Mouse (Mus musculus) thymus, adult 18-20 months (tissue): ENCODE data around the gene Muc1.

Source experiments
- DNase-seq, 2 experiments: peaks; one replicate each; pipeline ENCODE4 v3.0.0; 2022; ENCODE audit warnings: mixed read lengths in 2 of 2

Gene Muc1

DNA sequence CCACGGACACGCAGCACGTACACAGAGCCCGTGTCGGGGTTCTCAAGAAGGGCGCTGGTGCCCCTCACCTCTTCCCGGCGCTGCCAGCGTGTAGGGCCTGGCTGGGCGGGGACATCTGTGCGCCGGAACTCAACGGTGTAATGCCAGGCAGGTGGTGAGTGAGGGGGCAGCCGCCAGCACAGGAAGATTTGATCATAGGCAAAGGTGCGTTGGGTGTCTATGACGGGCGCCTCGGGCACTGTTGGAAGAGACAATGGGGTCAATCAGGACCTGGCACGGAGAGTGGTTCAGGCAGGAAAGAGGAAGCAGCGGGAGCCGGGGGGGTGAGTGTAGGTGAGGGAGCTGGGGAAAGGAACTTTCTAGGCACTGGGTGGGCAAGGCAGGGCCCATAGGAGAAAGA lies 8.8 kb downstream of the Muc1 start:
- DNase-seq = no peak

DNA sequence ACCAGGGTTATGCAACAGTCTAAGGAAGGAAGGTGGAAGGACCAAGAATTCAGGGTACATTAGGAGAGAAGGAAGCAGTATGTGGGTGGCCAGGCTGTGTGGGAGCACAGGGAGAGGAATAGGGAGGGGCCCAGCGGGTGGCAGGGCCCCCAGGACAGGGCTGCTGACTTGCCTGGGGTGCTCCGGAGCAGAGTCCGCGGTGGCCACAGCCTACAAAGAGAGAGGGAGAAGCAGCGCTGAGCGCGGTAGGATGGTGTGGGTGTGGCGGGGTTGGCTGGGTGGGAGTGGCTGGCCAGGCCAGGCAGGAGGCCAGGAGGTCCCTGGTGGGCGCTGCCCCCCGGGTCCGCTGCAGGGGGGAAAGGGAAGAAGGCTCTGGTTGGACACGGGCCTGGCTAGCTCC lies 9.6 kb downstream of the Muc1 start:
- DNase-seq = no peak

DNA sequence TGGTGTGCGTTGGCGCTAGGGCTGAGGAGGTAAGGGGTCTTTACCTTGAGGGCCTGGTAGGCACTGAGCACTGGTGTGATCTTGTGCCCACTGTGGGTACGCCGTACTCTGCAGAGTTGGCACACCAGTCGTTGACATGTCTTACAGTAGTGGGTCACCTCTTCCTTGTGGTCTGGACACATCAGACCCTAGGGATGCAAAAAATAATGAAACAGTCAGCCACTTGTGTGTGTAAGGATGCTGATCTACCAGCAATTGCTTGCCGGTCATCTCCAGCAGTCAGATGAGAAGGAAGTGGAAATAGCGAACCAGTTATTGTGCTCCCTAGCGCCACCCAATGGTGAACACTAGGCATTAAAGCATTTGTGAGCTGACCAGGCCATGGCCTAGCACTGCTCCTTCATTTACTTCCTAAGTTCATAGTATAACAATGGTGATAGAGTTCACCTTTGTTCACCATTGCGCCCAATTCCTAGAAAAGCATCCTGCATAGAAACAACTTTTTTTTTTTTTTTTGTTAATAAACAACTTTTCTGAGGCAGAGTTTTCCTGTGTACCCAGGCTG lies 13.6 kb downstream of the Muc1 start:
- DNase-seq = no peak

DNA sequence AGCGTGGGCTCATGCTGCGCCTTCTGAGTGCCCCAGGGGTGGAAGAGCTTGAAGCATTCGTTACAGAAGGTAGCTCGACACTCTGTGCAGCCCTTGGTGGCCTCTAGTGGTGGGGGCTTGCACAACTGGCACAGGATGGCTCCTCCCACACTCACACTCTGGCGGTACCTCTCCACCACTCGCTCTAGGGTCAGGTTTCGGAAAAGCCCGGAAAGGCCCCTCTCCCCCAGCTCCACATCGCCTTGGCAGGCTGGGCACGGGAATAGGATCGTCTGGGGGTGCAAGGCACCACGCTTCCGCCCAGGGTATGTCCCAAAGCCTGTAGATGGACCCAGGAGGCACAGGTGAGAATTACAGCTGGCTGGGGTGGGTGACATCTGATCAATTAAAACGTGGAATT lies 14.8 kb downstream of the Muc1 start:
- DNase-seq = peak; percentile 67 to 77

DNA sequence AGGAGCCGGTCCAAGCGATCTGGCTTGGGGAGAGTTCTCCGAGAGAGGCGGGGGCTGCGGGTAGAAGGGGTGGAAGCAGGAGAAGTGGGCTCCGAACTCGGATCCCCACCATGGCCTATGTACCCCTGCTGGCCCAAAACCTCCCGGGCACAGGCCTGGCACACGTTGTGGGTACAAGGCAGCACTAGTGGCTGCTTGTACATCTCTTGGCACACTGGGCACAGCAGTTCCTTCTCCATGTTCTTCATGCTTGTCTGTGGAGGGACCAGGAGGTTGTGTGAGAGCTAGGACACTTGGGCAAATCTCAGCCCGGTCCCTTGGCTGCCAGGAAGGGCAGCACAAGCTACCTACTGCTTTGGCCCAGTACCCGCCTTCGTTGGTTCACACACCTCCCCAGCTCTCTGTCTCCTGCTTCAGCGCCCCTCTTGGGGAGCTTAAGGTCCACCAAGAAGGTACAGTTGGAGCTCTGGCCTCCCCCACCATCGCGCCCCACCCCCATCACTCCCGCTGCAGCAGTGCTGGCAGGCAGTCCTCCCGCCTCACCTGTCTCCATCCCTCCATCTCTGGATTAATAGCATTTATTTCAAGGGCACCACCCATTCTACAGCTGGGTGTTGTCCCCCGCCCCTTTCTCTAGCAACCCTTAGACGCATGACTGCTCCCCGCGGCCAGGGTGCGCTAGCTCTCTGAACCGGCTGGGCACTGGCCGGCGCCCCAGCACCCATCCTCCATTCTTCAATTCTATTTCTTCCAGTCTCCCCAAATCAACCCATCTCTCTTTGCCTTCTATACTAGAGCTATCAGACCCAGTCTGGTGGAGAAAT lies 15.5 kb downstream of the Muc1 start:
- DNase-seq = no peak

DNA sequence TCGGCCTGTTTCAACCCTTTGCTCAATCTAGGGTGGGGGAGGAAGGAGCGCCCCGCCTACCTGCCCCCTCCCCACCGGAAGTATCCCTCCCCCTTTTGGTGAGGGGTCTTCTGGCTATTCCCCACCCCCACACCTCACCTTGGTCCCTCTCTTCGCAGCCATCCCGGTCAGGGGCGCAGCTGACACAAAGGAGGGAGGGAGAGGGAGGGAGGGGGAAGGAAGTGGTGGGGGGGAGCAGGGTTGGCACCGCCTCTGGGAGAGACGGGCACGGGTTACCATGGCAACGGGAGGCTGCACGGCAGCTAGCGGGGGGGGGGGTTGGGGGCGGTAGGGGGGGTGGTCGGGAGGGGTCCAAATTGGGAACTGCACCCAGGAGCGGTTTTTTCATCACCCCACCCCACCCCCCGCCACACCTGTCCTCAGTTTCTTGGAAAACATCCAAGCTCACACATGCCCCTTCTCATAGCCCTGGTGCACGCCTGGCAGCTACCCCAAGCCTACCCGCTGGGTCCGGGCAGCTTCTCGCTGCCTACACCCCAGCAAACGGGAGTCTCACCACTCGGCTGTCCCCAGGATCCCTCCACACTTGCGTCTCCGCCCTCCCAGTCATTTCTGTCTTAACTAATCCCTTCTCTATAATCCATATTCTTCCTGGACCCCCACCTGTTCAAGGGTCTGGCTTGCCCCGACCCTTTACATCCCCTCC lies 16.3 kb downstream of the Muc1 start:
- DNase-seq = peak; percentile 32 to 56

DNA sequence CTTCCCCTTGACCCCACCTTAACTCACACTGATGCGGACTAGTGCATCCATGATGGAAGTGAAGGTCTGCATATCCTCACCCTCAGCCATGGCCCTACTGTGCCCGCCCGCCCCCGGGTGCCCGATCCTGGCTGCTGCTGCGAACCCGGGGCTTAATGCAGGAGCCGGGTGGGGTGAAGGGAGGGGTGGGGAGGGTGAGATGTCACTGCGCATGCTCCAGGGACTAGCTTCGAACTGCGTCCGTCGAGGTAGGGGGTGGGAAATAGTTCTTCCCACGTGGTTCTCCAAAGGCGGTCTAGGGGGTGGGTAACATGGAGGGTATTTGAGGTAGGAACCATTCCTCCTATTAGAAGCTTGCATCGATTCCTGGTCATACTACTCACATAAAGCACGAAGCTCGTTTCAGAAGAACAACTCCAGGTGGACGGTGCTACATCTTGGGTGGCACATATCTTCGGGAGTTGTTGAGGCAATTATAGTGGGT lies 16.9 kb downstream of the Muc1 start, which contains the start of gene Krtcap2:
Gene Krtcap2 (plus strand): TSS at position 279 of the 484 bp plus-strand sequence.
- DNase-seq = peak in 1 of 2 experiments; percentile 47

DNA sequence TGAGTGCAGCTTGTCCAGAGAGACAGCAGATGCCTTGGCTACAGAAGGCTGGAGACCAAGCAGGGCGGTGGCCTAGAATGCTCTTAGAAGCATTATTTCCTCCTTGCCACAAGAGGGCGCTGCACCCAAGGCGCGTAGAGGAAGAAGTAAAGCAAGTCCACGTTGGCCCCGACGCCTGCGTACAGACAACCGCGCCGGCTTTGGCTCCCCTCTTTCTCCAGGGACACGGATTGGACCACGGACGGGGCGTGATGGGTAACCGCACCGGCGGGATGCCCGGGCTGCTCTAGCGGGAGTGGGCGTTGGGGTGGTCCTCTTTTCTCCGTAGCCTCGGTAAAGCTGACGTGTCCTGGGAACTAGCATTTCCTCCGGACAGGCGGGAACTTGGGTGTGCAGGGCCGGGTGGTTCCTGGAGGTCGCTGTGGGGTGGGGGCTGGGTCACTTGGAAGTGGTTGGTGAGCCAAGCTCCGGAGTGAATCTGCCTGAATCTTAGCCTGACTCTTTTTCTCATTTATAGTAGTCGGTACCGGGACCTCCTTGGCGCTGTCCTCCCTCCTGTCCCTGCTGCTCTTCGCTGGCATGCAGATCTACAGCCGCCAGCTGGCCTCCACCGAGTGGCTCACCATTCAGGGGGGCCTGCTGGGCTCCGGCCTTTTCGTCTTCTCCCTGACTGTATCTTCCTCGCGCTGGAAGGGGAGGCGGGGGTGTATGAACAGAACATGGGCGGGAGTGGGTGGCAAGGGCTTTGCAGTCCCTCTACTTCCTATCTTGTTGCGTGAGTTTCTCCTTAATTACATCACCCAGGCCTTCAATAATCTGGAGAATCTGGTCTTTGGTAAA lies 17.6 kb downstream of the Muc1 start, which contains the start of gene Trim46:
Gene Trim46 (minus strand): TSS at position 49 of the 840 bp plus-strand sequence.
- peak; percentile 73 to 75 for DNase-seq

DNA sequence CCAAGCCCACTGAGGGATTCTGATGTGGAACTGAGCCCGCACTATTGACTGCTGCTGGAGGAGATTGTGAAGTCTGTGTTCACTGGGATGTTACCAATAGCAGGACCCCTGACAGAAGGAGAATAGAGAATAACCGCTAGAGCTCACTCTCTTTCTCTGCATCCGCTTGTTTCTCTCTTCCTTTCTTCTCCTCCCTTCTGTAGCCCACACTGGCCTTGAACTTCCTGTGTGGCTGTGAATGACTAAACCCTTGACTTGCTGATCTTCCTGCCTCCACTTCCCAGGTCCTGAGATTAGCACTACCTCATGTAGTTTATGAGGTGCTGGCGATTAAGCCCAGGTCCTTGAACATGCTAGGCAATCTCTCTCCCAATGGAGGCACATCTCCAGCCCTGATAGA lies 18.6 kb downstream of the Muc1 start:
- no peak for DNase-seq

DNA sequence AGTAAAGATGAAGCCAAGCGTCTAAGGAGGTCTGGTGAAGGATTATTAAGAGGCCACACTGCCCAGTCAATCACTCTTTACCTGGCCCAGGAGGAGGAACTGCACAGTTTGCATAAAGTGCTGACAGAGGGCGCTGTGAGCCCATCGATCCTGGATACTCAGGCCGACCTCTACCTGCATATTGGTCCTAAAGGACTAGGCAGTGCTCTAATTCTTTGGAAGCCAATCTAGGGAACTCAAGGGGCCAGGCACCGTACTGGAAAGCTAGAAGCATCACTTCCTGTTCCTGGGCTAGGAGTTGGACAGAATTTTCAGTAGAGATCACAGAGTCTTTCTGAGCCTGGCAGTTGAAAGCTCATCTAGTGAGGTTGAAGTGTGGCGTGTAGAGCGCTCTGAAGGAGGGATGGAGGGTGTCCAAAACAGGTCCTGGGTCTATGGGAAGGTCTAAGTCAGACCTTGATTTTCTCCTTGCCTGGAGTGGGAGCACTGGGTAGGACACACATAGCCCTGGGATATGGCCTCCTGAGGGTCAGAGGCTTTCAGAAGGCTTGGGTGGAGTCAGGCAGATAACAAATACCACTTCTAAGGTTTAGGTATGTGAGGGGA lies 21.7 kb downstream of the Muc1 start:
- peak; percentile 41 to 56 for DNase-seq

DNA sequence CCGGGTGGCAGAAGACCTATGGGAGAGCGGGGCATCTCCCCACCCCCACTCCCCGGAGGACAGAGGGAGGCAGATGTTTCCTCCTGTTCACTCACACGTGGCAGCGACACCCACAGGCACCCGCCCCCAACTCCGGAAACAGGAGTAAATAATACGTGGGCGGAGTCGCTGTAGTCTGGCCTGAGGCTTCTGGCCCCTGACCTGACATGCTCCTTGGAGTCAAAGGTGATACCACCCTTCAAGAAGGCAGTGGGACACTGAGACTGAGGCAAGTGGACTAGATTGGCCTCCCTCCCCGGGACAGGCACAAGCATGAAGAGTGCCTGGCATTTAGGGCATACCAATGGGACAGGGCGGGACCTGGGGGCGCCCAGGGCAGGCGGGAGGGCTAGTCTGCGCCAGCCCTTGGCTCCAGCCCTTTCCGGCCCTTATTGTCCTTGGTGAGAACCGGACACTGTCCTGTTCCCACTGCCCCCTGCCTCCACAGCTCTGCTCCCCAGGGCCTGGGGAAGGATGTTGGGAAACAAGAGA lies 22.6 kb downstream of the Muc1 start:
- peak; percentile 70 to 80 for DNase-seq

DNA sequence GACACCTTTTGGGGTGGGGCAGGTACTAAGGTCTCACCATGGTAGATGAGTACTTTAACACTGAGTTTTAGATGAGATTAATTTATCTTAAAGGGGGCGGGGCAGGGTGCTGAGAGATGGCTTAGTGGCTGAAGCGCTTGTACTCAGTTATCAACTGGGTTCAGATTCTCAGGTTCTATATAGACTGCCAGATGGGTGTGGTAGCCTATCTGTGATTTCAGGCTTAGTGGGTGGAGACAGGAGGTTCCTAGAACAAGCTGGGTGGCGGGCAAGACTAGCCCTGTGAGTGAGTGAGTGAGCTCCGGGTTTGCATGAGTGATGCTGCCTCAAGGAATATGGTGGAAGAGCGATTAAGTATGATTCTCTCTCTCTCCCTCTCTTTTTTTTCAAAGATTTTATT lies 26.1 kb downstream of the Muc1 start:
- DNase-seq = no peak

DNA sequence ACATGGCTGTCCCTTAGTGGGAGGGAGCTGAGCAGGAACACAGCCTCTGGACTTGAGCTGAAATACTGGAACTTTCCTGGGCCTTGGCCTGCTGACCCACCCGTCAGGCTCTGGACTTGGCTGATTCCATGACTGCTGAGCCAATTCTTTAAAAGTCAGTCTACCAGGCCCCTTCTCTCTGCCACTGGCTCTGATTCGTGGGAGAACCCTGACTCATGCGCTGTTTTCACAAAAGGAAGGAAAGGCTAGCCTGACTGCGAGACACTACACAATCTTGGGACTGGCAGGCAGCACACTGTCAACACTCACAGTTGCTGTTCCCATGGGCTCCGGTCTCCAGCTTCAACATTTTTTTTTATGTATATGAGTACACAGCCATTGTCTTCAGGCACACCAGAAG lies 27.3 kb downstream of the Muc1 start:
- no peak for DNase-seq

DNA sequence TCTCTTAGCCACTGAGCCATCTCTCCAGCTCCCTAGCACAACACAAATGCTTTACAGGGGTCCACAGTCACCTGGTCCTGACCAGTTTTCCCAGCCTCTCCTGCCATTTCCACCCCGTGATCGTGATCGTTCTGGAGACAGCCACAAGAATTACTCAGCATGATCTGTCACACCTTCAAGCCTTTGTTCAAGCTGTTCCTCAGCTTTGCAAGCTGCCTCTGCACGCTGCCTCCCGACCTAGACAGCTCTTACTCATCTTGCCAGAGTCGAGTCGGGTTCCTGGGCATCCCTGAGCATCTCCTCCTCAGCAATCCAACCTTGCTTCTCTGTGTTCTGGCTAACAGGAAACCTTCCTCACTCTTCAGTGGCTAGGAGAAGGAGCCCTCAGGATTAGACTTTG lies 30.2 kb downstream of the Muc1 start, which contains the start of gene Dpm3:
Gene Dpm3 (plus strand): TSS at position 283 of the 400 bp plus-strand sequence.
- DNase-seq = no peak

DNA sequence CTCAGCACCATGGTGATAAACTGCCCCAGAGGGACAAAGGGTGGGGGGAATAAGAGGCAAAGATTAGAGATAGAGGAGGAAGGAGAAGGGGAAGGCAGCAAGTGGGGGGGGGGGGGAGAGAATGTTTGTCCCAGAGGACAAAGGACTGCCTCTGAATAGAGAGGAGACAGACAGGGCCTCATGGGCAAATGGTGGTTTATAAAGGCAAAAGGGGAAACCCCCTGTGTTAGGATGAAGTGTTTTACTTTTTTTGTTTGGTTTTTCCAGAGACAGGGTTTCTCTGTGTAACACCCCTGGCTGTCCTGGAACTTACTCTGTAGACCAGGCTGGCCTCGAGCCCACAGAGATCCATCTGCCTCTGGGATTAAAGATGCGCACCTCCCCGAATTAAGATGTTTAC lies 31.4 kb downstream of the Muc1 start:
- DNase-seq = no peak

DNA sequence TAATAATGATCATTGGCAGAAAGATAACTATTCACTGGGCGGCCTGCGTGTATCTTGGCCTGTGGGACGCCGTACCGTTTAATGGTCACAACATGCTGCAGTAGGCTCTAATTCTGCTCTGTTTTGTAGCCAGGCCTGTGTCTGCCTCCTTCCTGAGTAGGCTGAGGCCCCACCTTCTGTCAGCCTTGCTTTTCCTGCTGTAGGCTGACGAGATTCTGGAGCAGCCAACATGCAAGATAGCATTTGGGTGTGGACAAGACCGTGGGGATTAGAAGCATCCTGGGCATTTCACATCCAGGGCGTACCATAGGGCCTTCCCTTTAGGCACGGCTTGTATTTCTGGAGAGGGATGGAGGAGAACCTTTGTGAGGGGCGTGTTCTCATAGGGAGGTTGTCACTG lies 33.6 kb downstream of the Muc1 start:
- no peak for DNase-seq

DNA sequence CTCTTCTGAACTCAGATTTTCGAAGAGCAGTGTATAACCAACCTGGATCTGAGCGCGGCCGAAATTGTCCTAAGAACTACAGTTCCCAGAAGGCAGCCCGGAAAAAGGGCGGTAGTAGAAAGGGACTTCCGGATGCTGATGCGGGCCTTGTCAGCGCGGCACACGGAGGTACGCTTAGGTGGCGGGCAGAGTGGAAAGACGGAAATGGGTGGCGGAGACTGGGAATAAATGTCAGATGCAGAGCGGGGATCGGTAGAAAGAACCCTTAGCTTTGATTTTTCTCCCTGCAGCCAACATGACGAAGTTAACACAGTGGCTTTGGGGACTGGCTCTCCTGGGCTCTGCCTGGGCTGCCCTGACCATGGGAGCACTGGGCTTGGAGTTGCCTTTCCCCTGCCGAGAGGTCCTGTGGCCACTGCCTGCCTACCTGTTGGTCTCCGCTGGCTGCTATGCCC lies 37.6 kb downstream of the Muc1 start:
- peak; percentile 67 to 77 for DNase-seq

DNA sequence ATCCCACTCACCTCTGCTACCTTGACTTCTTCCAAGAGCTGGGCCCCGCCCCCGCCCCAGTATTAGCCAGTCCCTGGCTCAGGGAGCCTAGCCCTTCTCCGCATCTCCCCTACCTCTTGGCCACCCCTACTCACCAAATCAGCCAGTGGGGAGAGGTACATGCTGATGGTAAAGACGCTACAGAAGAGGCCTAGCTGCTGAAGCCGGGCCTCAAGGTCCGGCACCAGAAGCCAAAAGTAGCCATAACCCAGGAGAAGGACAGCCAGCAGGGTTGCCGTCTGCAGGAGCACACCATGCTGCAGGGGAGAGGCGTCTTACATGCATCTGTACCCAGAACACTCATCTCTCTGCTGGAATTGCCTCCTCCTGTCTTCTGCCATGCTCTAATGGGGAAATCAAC lies 40.1 kb downstream of the Muc1 start:
- no peak for DNase-seq

DNA sequence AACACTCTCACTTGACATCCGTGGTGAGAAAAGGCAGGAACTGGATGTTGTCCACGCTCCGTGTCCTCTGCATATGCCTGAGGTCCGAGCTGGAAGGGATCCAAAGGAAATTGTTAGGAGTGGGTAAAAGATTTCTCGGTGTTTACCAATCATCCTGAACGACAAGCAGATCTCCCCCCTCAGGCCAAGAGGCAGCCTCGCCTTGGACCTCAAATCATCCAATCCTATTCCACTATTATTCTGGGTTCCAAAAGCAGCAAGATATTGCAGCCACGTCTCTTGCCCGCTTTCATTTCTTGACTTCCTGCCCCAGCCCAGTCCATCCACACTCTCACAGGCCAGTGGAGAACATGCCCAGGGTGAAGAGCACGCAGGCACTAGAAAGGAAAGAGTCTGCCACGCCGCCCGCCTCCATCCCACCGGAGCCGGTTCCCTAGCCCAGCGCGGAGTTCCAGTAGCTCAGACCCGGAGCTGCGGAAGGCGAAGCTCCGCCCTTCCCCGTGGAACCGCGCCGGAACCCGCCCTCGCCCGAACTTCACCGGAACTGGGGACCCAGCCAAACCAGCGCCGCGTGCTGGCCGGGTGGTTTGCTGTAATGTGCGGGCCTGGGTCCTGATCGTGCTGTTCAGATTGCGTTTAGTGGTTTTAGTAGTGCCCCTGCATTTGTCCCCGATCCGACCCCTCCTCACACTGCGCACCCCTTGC lies 41.3 kb downstream of the Muc1 start, which contains the start of gene Slc50a1:
Gene Slc50a1 (minus strand): TSS at position 520 of the 705 bp plus-strand sequence.
- DNase-seq = peak; percentile 72 to 74

DNA sequence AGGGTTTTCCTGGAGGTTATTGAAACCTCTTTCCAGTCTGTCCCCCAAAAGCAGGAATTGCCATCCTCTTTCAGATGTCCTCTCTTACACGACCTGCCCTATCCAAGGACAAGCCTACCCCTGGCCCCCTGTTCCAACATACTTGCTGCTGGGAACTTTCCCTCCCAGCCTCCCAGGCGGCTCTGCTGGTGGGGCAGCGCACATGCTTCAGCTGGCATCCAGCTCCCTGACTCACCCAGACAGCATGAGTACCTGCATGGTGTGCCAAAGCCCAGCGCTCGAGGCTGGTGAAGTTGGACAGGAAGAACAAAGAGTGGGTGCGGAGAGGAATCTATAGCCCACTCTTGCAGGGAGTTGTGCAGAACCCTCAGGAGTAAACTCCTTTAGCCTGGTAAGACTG lies 42.0 kb downstream of the Muc1 start:
- DNase-seq = no peak

DNA sequence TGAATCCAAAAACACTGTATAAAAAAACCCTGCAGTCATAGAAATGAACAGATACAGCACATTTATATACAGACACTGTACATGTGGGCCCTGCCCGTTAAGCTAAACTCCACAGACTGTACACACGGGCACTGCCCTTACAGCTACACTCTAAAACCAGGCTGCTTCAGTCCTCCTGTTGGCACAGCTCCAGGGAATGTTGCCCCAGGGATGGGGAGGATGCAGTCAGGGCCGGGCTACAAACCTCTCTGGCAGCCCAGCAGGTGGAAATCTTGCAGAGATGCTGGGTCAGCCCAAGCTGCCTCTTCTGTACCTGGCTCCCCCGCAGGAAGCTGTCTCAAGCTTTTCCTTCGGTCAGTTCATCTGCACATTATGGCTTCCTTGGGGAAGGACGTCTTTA lies 42.9 kb downstream of the Muc1 start:
- DNase-seq = no peak
